Mouse (Mus musculus) myocyte (in vitro differentiated cells): ENCODE results near the gene Rbm18.

ENCODE experiments used
- E2F4 ChIP-seq: IDR thresholded peaks from one replicate; pipeline ENCODE4 v1.6.1; 2011; ENCODE audit warnings: mild to moderate bottlenecking, control low read depth, moderate library complexity; ENCODE audit not compliant: insufficient read depth
- MAX ChIP-seq: IDR thresholded peaks from one replicate; pipeline ENCODE4 v1.6.1; 2011; ENCODE audit warnings: low read depth, mild to moderate bottlenecking, control low read depth
- MYOD1 ChIP-seq, 3 experiments: IDR thresholded peaks; one replicate each; pipeline ENCODE4 v1.6.1; 2011; ENCODE audit warnings: control low read depth in 2 of 3, low read depth in 2 of 3, mild to moderate bottlenecking in 2 of 3, moderate library complexity in 1 of 3; ENCODE audit not compliant: insufficient read length in 2 of 3, control insufficient read depth in 1 of 3
- MYOG ChIP-seq, 3 experiments: IDR thresholded peaks; one replicate each; pipeline ENCODE4 v1.6.1; 2011; ENCODE audit warnings: control low read depth in 2 of 3, low read depth in 2 of 3, mild to moderate bottlenecking in 2 of 3; ENCODE audit not compliant: insufficient read length in 2 of 3, control insufficient read depth in 1 of 3, insufficient read depth in 1 of 3
- POLR2A ChIP-seq: IDR thresholded peaks from one replicate; pipeline ENCODE4 v1.6.1; 2011; ENCODE audit warnings: low read depth, mild to moderate bottlenecking, control low read depth, moderate library complexity; ENCODE audit not compliant: insufficient read length
- POLR2AphosphoS2 ChIP-seq: IDR thresholded peaks from one replicate; pipeline ENCODE4 v1.6.1; 2011; ENCODE audit warnings: low read depth, control low read depth; ENCODE audit not compliant: insufficient read length
- SRF ChIP-seq: IDR thresholded peaks from one replicate; pipeline ENCODE4 v1.6.1; 2011; ENCODE audit warnings: low read depth; ENCODE audit not compliant: control insufficient read depth, insufficient read length
- TCF12 ChIP-seq: IDR thresholded peaks from one replicate; pipeline ENCODE4 v1.6.1; 2011; ENCODE audit warnings: mild to moderate bottlenecking, control low read depth; ENCODE audit not compliant: poor library complexity, insufficient read depth, severe bottlenecking
- TCF3 ChIP-seq: IDR thresholded peaks from one replicate; pipeline ENCODE4 v1.6.1; 2011; ENCODE audit warnings: low read depth, control low read depth; ENCODE audit not compliant: insufficient read length
- USF1 ChIP-seq: IDR thresholded peaks from one replicate; pipeline ENCODE4 v1.6.1; 2011; ENCODE audit warnings: low read depth, mild to moderate bottlenecking, control low read depth, moderate library complexity

- TF ChIP-seq POLR2A: no peak
- no peak for TF ChIP-seq MAX
- no peak for TF ChIP-seq TCF12
- TF ChIP-seq USF1: no peak
- no peak for TF ChIP-seq MYOD1 (IDR thresholded peaks at IDR 0.05; ENCODE audit: control insufficient read depth in 1 of 3, insufficient read length in 2 of 3, low read depth in 2 of 3)
- no peak for TF ChIP-seq TCF3
- TF ChIP-seq E2F4: no peak
- TF ChIP-seq POLR2AphosphoS2: no peak
- TF ChIP-seq SRF: no peak
- no peak for TF ChIP-seq MYOG (IDR thresholded peaks at IDR 0.05; ENCODE audit: control insufficient read depth in 1 of 3, insufficient read depth in 1 of 3, insufficient read length in 2 of 3, low read depth in 2 of 3)
Measured at GRCm38 (mm10) chr2:36093914-36094475, 42.6 kb downstream of the Rbm18 start.
